27 mouse cellular contexts compared by ENCODE assay signal in genomic region chrX:112984073-112984472, GRCm38 (mm10).
DNase-seq lines count a peak whose midpoint lies in the region; TF ChIP-seq lines count a peak whose summit lies in the region.
"Had no signal": no experiment of that assay in that cellular context is flagged by ENCODE, and none has a peak within 500 bp of the region (broad histone marks: within the 10 kb centered on the region; RNA-seq: fewer than 3 reads in every experiment).

No protein-coding gene starts in this region.

- no peak for TF ChIP-seq POLR2A in liver, adult 2 months (IDR thresholded peaks at IDR 0.05; ENCODE audit: extremely low read depth, insufficient read depth, low read length)

- no peak overlapping the region for H3K4me3 ChIP-seq in liver, adult 2 months (ENCODE audit: insufficient read depth, low read depth, low read length)
- H3K4me3 ChIP-seq: embryonic facial prominence, embryonic 12.5 days; embryonic facial prominence, embryonic 15.5 days; heart, embryonic 12.5 days; heart, embryonic 15.5 days; hindbrain, embryonic 10.5 days; hindbrain, embryonic 13.5 days; intestine, embryonic 15.5 days had no signal

- H3K36me3 ChIP-seq in liver, adult 2 months (ENCODE audit: control insufficient read depth, insufficient read depth, low read length), result no peaks in the 10 kb centered on the region
- H3K36me3 ChIP-seq: embryonic facial prominence, embryonic 12.5 days; embryonic facial prominence, embryonic 15.5 days; G1E; heart, embryonic 12.5 days; heart, embryonic 15.5 days; hindbrain, embryonic 10.5 days; hindbrain, embryonic 13.5 days; intestine, embryonic 15.5 days had no signal

- no peak overlapping the region for H3K27ac ChIP-seq in liver, adult 2 months (replicated peaks; ENCODE audit: insufficient read depth, low read depth, low read length)
- H3K27ac ChIP-seq: embryonic facial prominence, embryonic 12.5 days; embryonic facial prominence, embryonic 15.5 days; heart, embryonic 15.5 days; hindbrain, embryonic 10.5 days; hindbrain, embryonic 13.5 days; intestine, embryonic 15.5 days had no signal

- H3K79me2 ChIP-seq in liver, adult 2 months (ENCODE audit: control insufficient read depth, insufficient read depth, low read length), result no peaks in the 10 kb centered on the region

- WGBS in liver, adult 2 months, result 9% methylated on average over 3 of the region's 3 CpGs

- no peaks in the 10 kb centered on the region for H3K27me3 ChIP-seq in liver, adult 2 months (ENCODE audit: control insufficient read depth, insufficient read depth, low read length)
- H3K27me3 ChIP-seq: CH12.LX; embryonic facial prominence, embryonic 12.5 days; embryonic facial prominence, embryonic 15.5 days; heart, embryonic 12.5 days; heart, embryonic 15.5 days; hindbrain, embryonic 13.5 days; intestine, embryonic 15.5 days had no signal

- no peak for TF ChIP-seq CTCF in liver, adult 2 months (IDR thresholded peaks at IDR 0.05; ENCODE audit: low read depth, low read length)

- no peak overlapping the region for H3K9ac ChIP-seq in liver, adult 2 months (ENCODE audit: low read depth, low read length)
- H3K9ac ChIP-seq: embryonic facial prominence, embryonic 12.5 days; embryonic facial prominence, embryonic 15.5 days; forebrain, postnatal 0 days; heart, embryonic 12.5 days; heart, embryonic 15.5 days; hindbrain, embryonic 13.5 days; intestine, embryonic 15.5 days had no signal

- H3K4me1 ChIP-seq in liver, adult 2 months (ENCODE audit: control insufficient read depth, insufficient read depth, low read length), result peaks cover 3% of the 10 kb centered on the region; the same call in 1 of the 2 replicates
- H3K4me1 ChIP-seq: embryonic facial prominence, embryonic 12.5 days; embryonic facial prominence, embryonic 15.5 days; heart, embryonic 12.5 days; heart, embryonic 15.5 days; hindbrain, embryonic 10.5 days; hindbrain, embryonic 13.5 days; intestine, embryonic 15.5 days had no signal

- DNase-seq in liver, adult 2 months (ENCODE audit: extremely low read depth, low read depth, low spot score), result peak; percentile 84
- no peak for DNase-seq in liver
- DNase-seq in adipocyte (ENCODE audit: low spot score), result peak; percentile 1
- DNase-seq in embryo, embryonic 11 days, result peak; percentile 1
- DNase-seq in frontal cortex, postnatal 36 days (ENCODE audit: low spot score in 2 of 2), result no peak
- DNase-seq in cerebellum, postnatal 36 days, result no peak
- DNase-seq: adrenal gland, postnatal 14 days; B cell, adult 2 months; cerebellum, adult 11 months; cerebellum, adult 2 months; cerebellum, adult 9-11 months; cerebellum, postnatal 25 days; forebrain, postnatal 0 days; gastrocnemius, postnatal 25 days; heart, adult 18-20 months; heart, postnatal 10 days; heart, postnatal 36 days; kidney, adult 11 months had no signal

Comparison
In these comparisons a context has a peak if more than half of its experiments do, and no peak if none do; other contexts are left out.
1. DNase-seq: peak in liver, adult 2 months (single experiment), adipocyte (single experiment) and embryo, embryonic 11 days (single experiment); none in liver (single experiment), frontal cortex, postnatal 36 days (0 of 2) and cerebellum, postnatal 36 days (0 of 2).